ENCODE assay signal across 12 mouse cellular contexts in genomic region chr7:133112351-133112831, GRCm38 (mm10). TPM values are rescaled to one million over a fixed set of nuclear protein-coding genes. Genes with fewer than 3 reads are reported as not detected.
A peak's percentile ranks its signal among the peaks of the same experiment; 100 is the strongest.
DNase-seq lines count a peak whose midpoint lies in the region; ATAC-seq and TF ChIP-seq lines count a peak whose summit lies in the region.
"Had no signal": no experiment of that assay in that cellular context is flagged by ENCODE, and none has a peak within 500 bp of the region (broad histone marks: within the 10 kb centered on the region; RNA-seq: fewer than 3 reads in every experiment).

No protein-coding gene starts in this region.

- H3K4me2 ChIP-seq in lung, embryonic 14.5 days: 0 out of 2 replicates have a peak overlapping the region, but pooled peaks have one; percentile 10
- H3K4me2 ChIP-seq in hindbrain, embryonic 16.5 days (ENCODE audit: low read length): no peak overlapping the region
- H3K4me2 ChIP-seq: liver, embryonic 15.5 days had no signal

- 15% methylated on average over 6 of the region's 6 CpGs for whole genome bisulfite sequencing in lung, embryonic 14.5 days
- WGBS in lung, adult 2 months: 25% methylated on average over 6 of the region's 6 CpGs
- 11% methylated on average over 6 of the region's 6 CpGs for WGBS in hindbrain, embryonic 16.5 days

- no peak overlapping the region for H3K4me3 ChIP-seq in lung, embryonic 14.5 days (ENCODE audit: low read depth, low read length)
- no peak overlapping the region for H3K4me3 ChIP-seq in lung, adult 2 months (replicated peaks; ENCODE audit: extremely low read depth, low read depth, low read length)
- H3K4me3 ChIP-seq in hindbrain, embryonic 16.5 days (ENCODE audit: low read length): no peak overlapping the region
- H3K4me3 ChIP-seq: liver, embryonic 15.5 days had no signal

- TF ChIP-seq CTCF in lung, embryonic 14.5 days (IDR thresholded peaks at IDR 0.05; ENCODE audit: low read depth): no peak
- TF ChIP-seq CTCF in lung, adult 2 months (IDR thresholded peaks at IDR 0.05; ENCODE audit: insufficient read depth, low read length): no peak

- TF ChIP-seq POLR2A in lung, adult 2 months (IDR thresholded peaks at IDR 0.05; ENCODE audit: borderline replicate concordance, extremely low read depth, low read depth, low read length): no peak

- H3K9ac ChIP-seq in lung, embryonic 14.5 days: no peak overlapping the region; the same call in 1 of the 2 replicates
- H3K9ac ChIP-seq in hindbrain, embryonic 16.5 days (ENCODE audit: low read depth, low read length): no peak overlapping the region
- H3K9ac ChIP-seq: liver, embryonic 15.5 days had no signal

- peak; percentile 58 for DNase-seq in lung, embryonic 14.5 days
- DNase-seq in lung, adult 2 months: no peak
- DNase-seq in embryo, embryonic 10 days (ENCODE audit: low spot score): peak; percentile 71
- DNase-seq in retina, embryonic 14.5 days (ENCODE audit: low spot score): peak; percentile 70
- DNase-seq in layer of hippocampus, postnatal 14 days (ENCODE audit: low spot score in 2 of 2): no peak
- DNase-seq in cerebellum, adult 11-12 months: no peak
- DNase-seq in ovary, postnatal 10 days (ENCODE audit: low spot score): no peak
- DNase-seq: cerebellum, adult 8-10 months; heart, postnatal 14 days; right cerebral cortex, postnatal 4 days had no signal

- no peaks in the 10 kb centered on the region for H3K9me3 ChIP-seq in lung, embryonic 14.5 days (ENCODE audit: low read depth, low read length)
- H3K9me3 ChIP-seq in hindbrain, embryonic 16.5 days (ENCODE audit: control insufficient read depth, low read length): no peaks in the 10 kb centered on the region
- H3K9me3 ChIP-seq: liver, embryonic 15.5 days had no signal

- ATAC-seq in lung, embryonic 14.5 days (ENCODE audit: insufficient read depth): peak; percentile 39; the same call in 1 of the 2 replicates
- no peak for ATAC-seq in hindbrain, embryonic 16.5 days

- H3K36me3 ChIP-seq in lung, embryonic 14.5 days (ENCODE audit: insufficient read depth): peaks cover 12% of the 10 kb centered on the region; the same call in 1 of the 2 replicates
- no peaks in the 10 kb centered on the region for H3K36me3 ChIP-seq in hindbrain, embryonic 16.5 days (ENCODE audit: control insufficient read depth, insufficient read depth, low read length)
- H3K36me3 ChIP-seq: liver, embryonic 15.5 days had no signal

- peaks cover 59% of the 10 kb centered on the region for H3K4me1 ChIP-seq in lung, embryonic 14.5 days (ENCODE audit: insufficient read depth)
- H3K4me1 ChIP-seq in lung, adult 2 months (ENCODE audit: control insufficient read depth, insufficient read depth, low read length): peaks cover 29% of the 10 kb centered on the region
- peaks cover 38% of the 10 kb centered on the region for H3K4me1 ChIP-seq in hindbrain, embryonic 16.5 days (ENCODE audit: control insufficient read depth, insufficient read depth, low read depth, low read length)

- H3K27ac ChIP-seq in lung, embryonic 14.5 days (ENCODE audit: low read depth): peak overlapping the region; percentile 78
- peak overlapping the region; percentile 12; the same call in 1 of the 2 replicates for H3K27ac ChIP-seq in hindbrain, embryonic 16.5 days (ENCODE audit: low read depth, low read length)
- H3K27ac ChIP-seq: liver, embryonic 15.5 days had no signal

- no peaks in the 10 kb centered on the region for H3K27me3 ChIP-seq in lung, embryonic 14.5 days (ENCODE audit: insufficient read depth, low read length)
- H3K27me3 ChIP-seq in hindbrain, embryonic 16.5 days (replicated peaks; ENCODE audit: control insufficient read depth, insufficient read depth, low read length): no peaks in the 10 kb centered on the region
- H3K27me3 ChIP-seq: liver, embryonic 15.5 days had no signal

RNA-seq across cellular contexts. Expression of gene Fgfr2, which starts 10.8 kb away (rescaled TPM):
- polyA plus RNA-seq in lung, embryonic 14.5 days (2014; fragmentation: Nextera tagmentation; extraction: Ambion mirVana): 174 and 179 TPM in 2 replicates
- 74.1 and 114 TPM in 2 replicates for polyA plus RNA-seq in lung, adult 2 months (2012; rRNA removed)
- polyA plus RNA-seq in hindbrain, embryonic 16.5 days (2015; fragmentation: Nextera tagmentation; extraction: Ambion mirVana): 24.1 and 27.7 TPM in 2 replicates
- 10 to 100 TPM; 38.3 to 40.2 TPM for total RNA-seq in layer of hippocampus, postnatal 14 days (2021)

RNA-seq across cellular contexts. Expression of gene Ctbp2, which starts 11.8 kb away (rescaled TPM):
- 124 and 128 TPM in 2 replicates for polyA plus RNA-seq in lung, embryonic 14.5 days (2014; fragmentation: Nextera tagmentation; extraction: Ambion mirVana)
- polyA plus RNA-seq in lung, adult 2 months (2012; rRNA removed): 65.2 and 65.8 TPM in 2 replicates
- 44.9 and 57.9 TPM in 2 replicates for polyA plus RNA-seq in hindbrain, embryonic 16.5 days (2015; fragmentation: Nextera tagmentation; extraction: Ambion mirVana)
- 10 to 100 TPM; 46.4 to 52.1 TPM for total RNA-seq in layer of hippocampus, postnatal 14 days (2021)

Comparison
In these comparisons a context has a peak if more than half of its experiments do, and no peak if none do; other contexts are left out.
1. DNase-seq: peak in lung, embryonic 14.5 days (single experiment), embryo, embryonic 10 days (single experiment) and retina, embryonic 14.5 days (single experiment); none in lung, adult 2 months (single experiment), layer of hippocampus, postnatal 14 days (0 of 2), cerebellum, adult 11-12 months (single experiment) and ovary, postnatal 10 days (single experiment).